Mouse (Mus musculus): Measurements from ENCODE around the gene Zbtb5. TPM values are rescaled to one million over a fixed set of nuclear protein-coding genes. Genes with fewer than 3 reads are reported as not detected.

Gene Zbtb5
- polyA plus RNA-seq, 1 experiment from 2014 or later: 5.5 TPM

- H3K4me3 ChIP-seq (ENCODE audit: low read depth, low read length): no peak overlapping the region
- no peak overlapping the region for H3K27ac ChIP-seq (ENCODE audit: low read length)
- H3K4me2 ChIP-seq (ENCODE audit: low read depth, low read length): no peak overlapping the region
- H3K27me3 ChIP-seq (ENCODE audit: control insufficient read depth, insufficient read depth, low read depth, low read length): no peaks in the 10 kb centered on the region
- no peak for ATAC-seq (ENCODE audit: low read depth)
- H3K9ac ChIP-seq (ENCODE audit: low read depth, low read length): no peak overlapping the region
- no peaks in the 10 kb centered on the region; the same call in 1 of the 2 replicates for H3K4me1 ChIP-seq (ENCODE audit: control insufficient read depth, low read depth, low read length)
- no peaks in the 10 kb centered on the region for H3K9me3 ChIP-seq (replicated peaks; ENCODE audit: control insufficient read depth, low read length)
- WGBS (ENCODE audit: insufficient replicate concordance): 67% methylated on average over 8 of the region's 8 CpGs
- H3K36me3 ChIP-seq (ENCODE audit: control insufficient read depth, insufficient read depth): no peaks in the 10 kb centered on the region
Observed at GRCm38 (mm10) chr4:44967402-44967801, 44.8 kb downstream of the Zbtb5 start.

DNA sequence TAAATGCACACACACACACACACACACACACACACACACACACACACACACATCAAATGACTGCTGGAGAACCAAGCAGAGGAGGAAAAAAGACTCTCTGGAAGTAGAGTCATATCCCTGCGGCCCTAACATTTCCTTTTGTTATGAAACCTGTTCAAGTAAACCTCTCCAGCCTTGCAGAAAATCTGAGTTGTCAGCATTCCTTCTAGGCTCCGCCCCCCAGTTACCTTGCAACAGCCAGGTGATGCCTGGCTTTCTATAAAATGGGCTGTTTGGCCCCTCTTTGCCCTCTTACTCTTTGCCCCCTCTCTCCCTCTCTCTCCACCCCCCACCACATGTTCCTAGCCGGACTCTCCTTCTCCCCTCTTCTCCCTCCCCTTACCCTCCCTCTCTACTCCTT lies 46.5 kb downstream of the Zbtb5 start:
- Histone ChIP-seq H3K9ac (ENCODE audit: low read depth, low read length) (no peak overlapping the region), H3K36me3 (ENCODE audit: control insufficient read depth, insufficient read depth) (no peaks in the 10 kb centered on the region), H3K4me3 (ENCODE audit: low read depth, low read length) (no peak overlapping the region), H3K4me1 (ENCODE audit: control insufficient read depth, low read depth, low read length) (no peaks in the 10 kb centered on the region; the same call in 1 of the 2 replicates), H3K27ac (ENCODE audit: low read length) (no peak overlapping the region), H3K4me2 (ENCODE audit: low read depth, low read length) (no peak overlapping the region), H3K27me3 (ENCODE audit: control insufficient read depth, insufficient read depth, low read depth, low read length) (no peaks in the 10 kb centered on the region), H3K9me3 (replicated peaks; ENCODE audit: control insufficient read depth, low read length) (no peaks in the 10 kb centered on the region)
- 61% methylated on average over 3 of the region's 3 CpGs for WGBS (ENCODE audit: insufficient replicate concordance)
- no peak for ATAC-seq (ENCODE audit: low read depth)

DNA sequence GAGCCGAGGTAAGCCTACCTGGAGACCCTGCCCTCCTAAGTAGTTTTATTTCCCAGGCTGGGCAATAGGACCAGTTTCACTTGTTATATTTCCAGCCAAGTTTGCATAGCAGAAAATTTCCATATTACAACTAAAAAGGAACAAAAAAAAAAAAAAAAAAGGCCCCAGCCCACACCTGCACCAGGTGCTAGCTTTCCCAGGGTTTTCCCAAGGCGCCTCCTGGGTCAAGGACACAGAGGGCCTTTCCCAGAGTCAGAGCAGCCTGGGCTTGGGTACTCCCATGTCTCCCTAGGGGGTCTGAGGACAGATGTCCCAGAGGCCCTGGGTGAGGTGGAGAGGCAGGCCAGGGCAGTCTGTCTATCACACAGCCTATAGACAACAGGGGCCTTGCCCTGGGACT lies 47.0 kb downstream of the Zbtb5 start:
- ATAC-seq (ENCODE audit: low read depth): no peak
- no peaks in the 10 kb centered on the region for H3K9me3 ChIP-seq (replicated peaks; ENCODE audit: control insufficient read depth, low read length)

GRCm38 (mm10) chr4:44963156-44963555 lies 49.1 kb downstream of the Zbtb5 start:
- H3K4me1 ChIP-seq (ENCODE audit: control insufficient read depth, low read depth, low read length): no peaks in the 10 kb centered on the region
- H3K4me3 ChIP-seq (ENCODE audit: low read depth, low read length): no peak overlapping the region
- no peaks in the 10 kb centered on the region for H3K36me3 ChIP-seq (ENCODE audit: control insufficient read depth, insufficient read depth)
- H3K9me3 ChIP-seq (replicated peaks; ENCODE audit: control insufficient read depth, low read length): no peaks in the 10 kb centered on the region
- H3K27me3 ChIP-seq (ENCODE audit: control insufficient read depth, insufficient read depth, low read depth, low read length): no peaks in the 10 kb centered on the region
- H3K9ac ChIP-seq (ENCODE audit: low read depth, low read length): no peak overlapping the region
- ATAC-seq (ENCODE audit: low read depth): no peak
- no peak overlapping the region for H3K4me2 ChIP-seq (ENCODE audit: low read depth, low read length)
- no peak overlapping the region for H3K27ac ChIP-seq (ENCODE audit: low read length)
- 47% methylated on average over 11 of the region's 11 CpGs for WGBS (ENCODE audit: insufficient replicate concordance)

More for the DNA sequence above, 47.0 kb downstream of the Zbtb5 start:
- H3K27ac ChIP-seq (ENCODE audit: low read length): no peak overlapping the region
- no peaks in the 10 kb centered on the region for H3K4me1 ChIP-seq (ENCODE audit: control insufficient read depth, low read depth, low read length)
- 61% methylated on average over 2 of the region's 2 CpGs for WGBS (ENCODE audit: insufficient replicate concordance)
- no peaks in the 10 kb centered on the region for H3K27me3 ChIP-seq (ENCODE audit: control insufficient read depth, insufficient read depth, low read depth, low read length)
- H3K9ac ChIP-seq (ENCODE audit: low read depth, low read length): no peak overlapping the region
- no peak overlapping the region for H3K4me3 ChIP-seq (ENCODE audit: low read depth, low read length)
- H3K4me2 ChIP-seq (ENCODE audit: low read depth, low read length): no peak overlapping the region
- no peaks in the 10 kb centered on the region for H3K36me3 ChIP-seq (ENCODE audit: control insufficient read depth, insufficient read depth)

DNA sequence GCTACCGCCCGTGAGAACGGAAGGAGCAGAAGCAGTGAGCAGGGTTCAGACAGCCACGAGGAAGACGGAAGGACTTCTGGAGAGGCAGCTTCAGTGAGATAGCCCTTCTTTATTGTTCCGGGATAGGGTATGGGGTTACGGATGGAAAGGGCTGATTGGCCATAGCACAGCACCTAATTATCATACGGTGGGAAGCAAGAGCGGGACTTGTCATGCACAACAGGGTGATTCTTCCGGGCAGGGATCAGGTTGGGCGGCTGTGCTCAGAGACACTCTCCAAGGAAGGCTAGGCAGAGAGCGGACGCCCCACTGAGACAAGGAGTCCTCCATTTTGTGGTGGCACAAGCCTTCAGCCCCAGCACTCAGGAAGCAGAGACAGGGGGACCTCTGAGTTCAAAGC lies 53.0 kb downstream of the Zbtb5 start:
- 86% methylated on average over 13 of the region's 13 CpGs for WGBS (ENCODE audit: insufficient replicate concordance)
- H3K9ac ChIP-seq (ENCODE audit: low read depth, low read length): no peak overlapping the region
- H3K36me3 ChIP-seq (ENCODE audit: control insufficient read depth, insufficient read depth): no peaks in the 10 kb centered on the region
- no peaks in the 10 kb centered on the region for H3K27me3 ChIP-seq (ENCODE audit: control insufficient read depth, insufficient read depth, low read depth, low read length)
- H3K27ac ChIP-seq (ENCODE audit: low read length): no peak overlapping the region
- no peak overlapping the region for H3K4me3 ChIP-seq (ENCODE audit: low read depth, low read length)
- H3K4me2 ChIP-seq (ENCODE audit: low read depth, low read length): no peak overlapping the region
- H3K4me1 ChIP-seq (ENCODE audit: control insufficient read depth, low read depth, low read length): no peaks in the 10 kb centered on the region
- no peaks in the 10 kb centered on the region for H3K9me3 ChIP-seq (replicated peaks; ENCODE audit: control insufficient read depth, low read length)
- no peak for ATAC-seq (ENCODE audit: low read depth)

DNA sequence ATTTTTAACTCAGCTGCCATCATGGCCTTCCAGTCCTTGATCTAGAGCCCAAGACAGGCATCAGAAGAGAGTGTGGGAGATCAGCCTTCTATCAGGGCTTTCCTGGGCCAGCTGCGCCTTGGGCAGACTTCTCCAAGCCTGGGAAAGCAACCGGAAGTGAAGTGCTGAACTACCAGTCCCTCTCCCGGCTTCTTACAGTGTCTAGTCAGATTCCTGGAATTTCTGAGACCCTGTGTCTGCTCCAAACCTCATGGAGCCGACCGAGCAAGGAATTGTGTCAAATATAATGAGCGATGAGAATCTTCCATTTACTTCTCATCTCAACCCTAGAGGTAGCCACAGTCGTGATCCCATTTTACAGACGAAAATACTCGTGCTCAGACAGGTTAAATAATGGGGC lies 53.4 kb downstream of the Zbtb5 start:
- Histone ChIP-seq H3K4me3 (ENCODE audit: low read depth, low read length) (no peak overlapping the region), H3K27me3 (ENCODE audit: control insufficient read depth, insufficient read depth, low read depth, low read length) (no peaks in the 10 kb centered on the region), H3K4me2 (ENCODE audit: low read depth, low read length) (no peak overlapping the region), H3K9me3 (replicated peaks; ENCODE audit: control insufficient read depth, low read length) (no peaks in the 10 kb centered on the region), H3K4me1 (ENCODE audit: control insufficient read depth, low read depth, low read length) (no peaks in the 10 kb centered on the region), H3K9ac (ENCODE audit: low read depth, low read length) (no peak overlapping the region), H3K36me3 (ENCODE audit: control insufficient read depth, insufficient read depth) (no peaks in the 10 kb centered on the region), H3K27ac (ENCODE audit: low read length) (no peak overlapping the region)
- WGBS (ENCODE audit: insufficient replicate concordance): 67% methylated on average over 9 of the region's 9 CpGs
- no peak for ATAC-seq (ENCODE audit: low read depth)

GRCm38 (mm10) chr4:44953041-44953440 lies 59.2 kb downstream of the Zbtb5 start:
- Histone ChIP-seq H3K9me3 (replicated peaks; ENCODE audit: control insufficient read depth, low read length) (no peaks in the 10 kb centered on the region), H3K9ac (ENCODE audit: low read depth, low read length) (no peak overlapping the region), H3K4me2 (ENCODE audit: low read depth, low read length) (no peak overlapping the region), H3K27me3 (ENCODE audit: control insufficient read depth, insufficient read depth, low read depth, low read length) (no peaks in the 10 kb centered on the region), H3K4me1 (ENCODE audit: control insufficient read depth, low read depth, low read length) (no peaks in the 10 kb centered on the region), H3K4me3 (ENCODE audit: low read depth, low read length) (no peak overlapping the region), H3K36me3 (ENCODE audit: control insufficient read depth, insufficient read depth) (no peaks in the 10 kb centered on the region), H3K27ac (ENCODE audit: low read length) (no peak overlapping the region)
- 68% methylated on average over 9 of the region's 9 CpGs for WGBS (ENCODE audit: insufficient replicate concordance)
- ATAC-seq (ENCODE audit: low read depth): no peak

GRCm38 (mm10) chr4:44948314-44948713 lies 63.9 kb downstream of the Zbtb5 start:
- no peak for ATAC-seq (ENCODE audit: low read depth)
- H3K27ac ChIP-seq (ENCODE audit: low read length): no peak overlapping the region
- H3K36me3 ChIP-seq (ENCODE audit: control insufficient read depth, insufficient read depth): no peaks in the 10 kb centered on the region
- no peaks in the 10 kb centered on the region for H3K4me1 ChIP-seq (ENCODE audit: control insufficient read depth, low read depth, low read length)
- no peak overlapping the region for H3K4me3 ChIP-seq (ENCODE audit: low read depth, low read length)
- 70% methylated on average over 1 of the region's 1 CpGs for WGBS (ENCODE audit: insufficient replicate concordance)
- H3K9ac ChIP-seq (ENCODE audit: low read depth, low read length): no peak overlapping the region
- H3K9me3 ChIP-seq (replicated peaks; ENCODE audit: control insufficient read depth, low read length): no peaks in the 10 kb centered on the region
- no peaks in the 10 kb centered on the region for H3K27me3 ChIP-seq (ENCODE audit: control insufficient read depth, insufficient read depth, low read depth, low read length)
- H3K4me2 ChIP-seq (ENCODE audit: low read depth, low read length): no peak overlapping the region

DNA sequence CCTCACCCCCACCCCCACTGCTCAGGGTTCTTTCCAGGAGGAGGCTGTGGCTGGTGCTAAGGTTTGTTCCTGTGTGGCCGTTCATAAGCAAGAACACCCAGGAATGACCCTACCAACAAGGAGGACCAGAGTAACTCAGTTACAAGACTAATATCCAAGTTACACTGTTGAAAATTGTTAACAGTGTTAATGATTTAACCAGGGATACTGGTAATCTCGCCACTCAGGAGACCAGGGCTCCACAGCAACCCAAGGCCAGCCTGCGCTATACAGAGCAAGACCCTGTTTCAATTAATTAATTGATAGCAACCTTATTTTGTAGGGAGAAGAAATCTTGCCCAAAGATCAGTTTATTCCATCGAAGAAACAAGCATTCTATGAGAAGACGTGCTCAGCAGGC lies 64.7 kb downstream of the Zbtb5 start:
- no peaks in the 10 kb centered on the region for H3K36me3 ChIP-seq (ENCODE audit: control insufficient read depth, insufficient read depth)
- 74% methylated on average over 5 of the region's 5 CpGs for WGBS (ENCODE audit: insufficient replicate concordance)
- no peaks in the 10 kb centered on the region for H3K27me3 ChIP-seq (ENCODE audit: control insufficient read depth, insufficient read depth, low read depth, low read length)
- H3K4me1 ChIP-seq (ENCODE audit: control insufficient read depth, low read depth, low read length): peaks cover under 1% of the 10 kb centered on the region; the same call in 1 of the 2 replicates
- H3K9ac ChIP-seq (ENCODE audit: low read depth, low read length): no peak overlapping the region
- no peak for ATAC-seq (ENCODE audit: low read depth)
- H3K4me3 ChIP-seq (ENCODE audit: low read depth, low read length): no peak overlapping the region
- H3K27ac ChIP-seq (ENCODE audit: low read length): no peak overlapping the region
- H3K4me2 ChIP-seq (ENCODE audit: low read depth, low read length): no peak overlapping the region
- no peaks in the 10 kb centered on the region for H3K9me3 ChIP-seq (replicated peaks; ENCODE audit: control insufficient read depth, low read length)
